Mouse (Mus musculus) 3T3-L1 (cell line): ENCODE measurements around the gene Ccdc97.

Experiments used
- DNase-seq: peaks from one replicate; pipeline ENCODE4 v3.0.0-alpha.2; 2015; ENCODE audit warnings: low read depth, low spot score

Ccdc97 gene

DNA sequence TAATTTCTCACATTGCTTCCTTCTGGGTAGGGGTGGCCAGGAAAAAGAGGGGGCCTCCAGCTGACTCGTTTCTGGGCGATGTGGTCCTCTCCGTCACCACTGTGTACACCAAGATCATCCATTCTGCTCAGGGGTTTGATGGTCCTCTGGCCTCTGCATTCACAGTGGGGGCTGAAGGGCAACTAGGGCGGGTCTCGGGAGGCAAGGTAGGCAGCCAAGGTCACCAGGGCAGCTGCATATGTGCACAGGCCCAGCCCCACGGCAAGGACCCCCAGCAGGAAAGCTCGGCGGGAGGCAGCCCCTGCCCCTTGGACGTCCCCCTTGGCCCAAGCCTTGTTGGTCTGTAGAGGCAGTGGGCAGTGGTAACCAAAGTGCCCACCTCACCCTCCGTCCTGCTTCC is 49.7 kb downstream of the Ccdc97 start:
- no peak for DNase-seq

DNA sequence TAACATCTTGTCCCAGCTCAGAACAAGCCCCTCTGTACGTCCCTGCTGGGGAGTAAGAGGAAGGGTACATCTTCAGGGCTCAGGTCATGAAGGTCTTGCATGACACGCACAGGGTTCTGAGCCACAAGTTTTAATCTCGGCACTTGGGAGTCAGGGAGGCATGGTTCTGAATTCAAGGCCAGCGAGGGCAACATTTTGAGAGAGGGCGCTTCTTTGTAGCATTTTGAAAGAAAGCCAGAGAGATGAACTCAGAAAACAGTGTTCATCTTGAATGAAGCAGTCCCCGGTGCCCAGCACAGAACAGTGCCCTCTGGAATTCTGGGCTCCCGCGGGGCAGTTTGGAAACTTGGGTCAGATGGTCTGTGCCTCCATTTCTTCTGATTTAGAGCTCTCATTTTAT is 52.5 kb downstream of the Ccdc97 start:
- no peak for DNase-seq
